Mouse (Mus musculus): Measurements from ENCODE around the gene Cic. TPM values are rescaled to one million over a fixed set of nuclear protein-coding genes. Genes with fewer than 3 reads are reported as not detected.

Cic gene
- polyA plus RNA-seq, 1 experiment from 2014 or later, result 48.8 TPM

- peak; percentile 20; the same call in 1 of the 2 replicates for ATAC-seq (ENCODE audit: low read depth)
- Histone ChIP-seq H3K4me2 (ENCODE audit: low read depth, low read length) (peak overlapping the region; percentile 66), H3K9me3 (ENCODE audit: control insufficient read depth, low read length) (no peaks in the 10 kb centered on the region), H3K4me1 (ENCODE audit: control insufficient read depth, insufficient read depth, low read length) (peaks cover 25% of the 10 kb centered on the region), H3K9ac (ENCODE audit: low read depth, low read length) (peak overlapping the region; percentile 97), H3K27me3 (replicated peaks; ENCODE audit: control insufficient read depth, insufficient read depth, low read length) (no peaks in the 10 kb centered on the region), H3K4me3 (ENCODE audit: low read depth, low read length) (peak overlapping the region; percentile 93), H3K36me3 (ENCODE audit: control insufficient read depth, insufficient read depth, low read length) (peaks cover 34% of the 10 kb centered on the region), H3K27ac (replicated peaks; ENCODE audit: low read depth, low read length) (peak overlapping the region; percentile 99)
- 2% methylated on average over 18 of the region's 18 CpGs for WGBS
- peak; percentile 67 for DNase-seq (ENCODE audit: low spot score)
These were observed 19.4 kb upstream of the Cic start for GRCm38 (mm10) chr7:25248018-25248647.

GRCm38 (mm10) chr7:25248846-25249313 lies 18.6 kb upstream of the Cic start:
- Histone ChIP-seq H3K27me3 (replicated peaks; ENCODE audit: control insufficient read depth, insufficient read depth, low read length) (no peaks in the 10 kb centered on the region), H3K4me1 (ENCODE audit: control insufficient read depth, insufficient read depth, low read length) (peaks cover 25% of the 10 kb centered on the region), H3K4me2 (ENCODE audit: low read depth, low read length) (peak overlapping the region; percentile 66), H3K27ac (replicated peaks; ENCODE audit: low read depth, low read length) (peak overlapping the region; percentile 99), H3K36me3 (ENCODE audit: control insufficient read depth, insufficient read depth, low read length) (peaks cover 26% of the 10 kb centered on the region), H3K9ac (ENCODE audit: low read depth, low read length) (peak overlapping the region; percentile 97), H3K4me3 (ENCODE audit: low read depth, low read length) (peak overlapping the region; percentile 93), H3K9me3 (ENCODE audit: control insufficient read depth, low read length) (no peaks in the 10 kb centered on the region)
- peak; percentile 13 for ATAC-seq (ENCODE audit: low read depth)
- under 1% methylated on average over 19 of the region's 25 CpGs for WGBS
- no peak for DNase-seq (ENCODE audit: low spot score)

GRCm38 (mm10) chr7:25249314-25250140 lies 18.0 kb upstream of the Cic start:
- ATAC-seq (ENCODE audit: low read depth) (peak; percentile 67), DNase-seq (ENCODE audit: low spot score) (peak; percentile 94)
- H3K4me2 ChIP-seq (ENCODE audit: low read depth, low read length), result peak overlapping the region; percentile 66
- peak overlapping the region; percentile 93 for H3K4me3 ChIP-seq (ENCODE audit: low read depth, low read length)
- peak overlapping the region; percentile 99 for H3K27ac ChIP-seq (replicated peaks; ENCODE audit: low read depth, low read length)
- 1% methylated on average over 35 of the region's 73 CpGs for WGBS
- H3K36me3 ChIP-seq (ENCODE audit: control insufficient read depth, insufficient read depth, low read length), result peaks cover 20% of the 10 kb centered on the region
- H3K9ac ChIP-seq (ENCODE audit: low read depth, low read length), result peak overlapping the region; percentile 97
- H3K9me3 ChIP-seq (ENCODE audit: control insufficient read depth, low read length), result no peaks in the 10 kb centered on the region
- no peaks in the 10 kb centered on the region for H3K27me3 ChIP-seq (replicated peaks; ENCODE audit: control insufficient read depth, insufficient read depth, low read length)
- peaks cover 25% of the 10 kb centered on the region for H3K4me1 ChIP-seq (ENCODE audit: control insufficient read depth, insufficient read depth, low read length)

- H3K27ac ChIP-seq (replicated peaks; ENCODE audit: low read depth, low read length), result peak within 1 kb of the TSS; percentile 99
- 1% methylated on average over 32 of the region's 81 CpGs for WGBS
- peak within 1 kb of the TSS; percentile 97 for H3K9ac ChIP-seq (ENCODE audit: low read depth, low read length)
- no peaks in the 10 kb centered on the region for H3K27me3 ChIP-seq (replicated peaks; ENCODE audit: control insufficient read depth, insufficient read depth, low read length)
- no peaks in the 10 kb centered on the region for H3K9me3 ChIP-seq (ENCODE audit: control insufficient read depth, low read length)
- peak within 1 kb of the TSS; percentile 66 for H3K4me2 ChIP-seq (ENCODE audit: low read depth, low read length)
- peaks cover 12% of the 10 kb centered on the region for H3K36me3 ChIP-seq (ENCODE audit: control insufficient read depth, insufficient read depth, low read length)
- DNase-seq (ENCODE audit: low spot score), result peak; percentile 95
- peak; percentile 81 for ATAC-seq (ENCODE audit: low read depth)
- peak within 1 kb of the TSS; percentile 93 for H3K4me3 ChIP-seq (ENCODE audit: low read depth, low read length)
- H3K4me1 ChIP-seq (ENCODE audit: control insufficient read depth, insufficient read depth, low read length), result peaks cover 25% of the 10 kb centered on the region
These were observed 17.1 kb upstream of the Cic start, which contains the start of gene Erf for GRCm38 (mm10) chr7:25250141-25250972. TSS of gene Erf (minus strand) at chr7:25250761.

GRCm38 (mm10) chr7:25251071-25251791 lies 16.3 kb upstream of the Cic start:
- under 1% methylated on average over 22 of the region's 22 CpGs for WGBS
- DNase-seq (ENCODE audit: low spot score), result peak; percentile 91

GRCm38 (mm10) chr7:25251822-25252221 lies 15.7 kb upstream of the Cic start:
- DNase-seq (ENCODE audit: low spot score) (no peak), ATAC-seq (ENCODE audit: low read depth) (no peak)
- Histone ChIP-seq H3K4me3 (ENCODE audit: low read depth, low read length) (peak overlapping the region; percentile 93), H3K36me3 (ENCODE audit: control insufficient read depth, insufficient read depth, low read length) (no peaks in the 10 kb centered on the region; the same call in 1 of the 2 replicates), H3K4me2 (ENCODE audit: low read depth, low read length) (peak overlapping the region; percentile 66), H3K4me1 (ENCODE audit: control insufficient read depth, insufficient read depth, low read length) (peaks cover 14% of the 10 kb centered on the region), H3K27ac (replicated peaks; ENCODE audit: low read depth, low read length) (peak overlapping the region; percentile 99), H3K9ac (ENCODE audit: low read depth, low read length) (peak overlapping the region; percentile 97), H3K9me3 (ENCODE audit: control insufficient read depth, low read length) (no peaks in the 10 kb centered on the region), H3K27me3 (replicated peaks; ENCODE audit: control insufficient read depth, insufficient read depth, low read length) (no peaks in the 10 kb centered on the region)
- 18% methylated on average over 8 of the region's 8 CpGs for WGBS

More at GRCm38 (mm10) chr7:25251071-25251791, 16.3 kb upstream of the Cic start:
- peak; percentile 13; the same call in 1 of the 2 replicates for ATAC-seq (ENCODE audit: low read depth)
- Histone ChIP-seq H3K9me3 (ENCODE audit: control insufficient read depth, low read length) (no peaks in the 10 kb centered on the region), H3K4me3 (ENCODE audit: low read depth, low read length) (peak overlapping the region; percentile 93), H3K9ac (ENCODE audit: low read depth, low read length) (peak overlapping the region; percentile 97), H3K36me3 (ENCODE audit: control insufficient read depth, insufficient read depth, low read length) (peaks cover 4% of the 10 kb centered on the region; the same call in 1 of the 2 replicates), H3K4me2 (ENCODE audit: low read depth, low read length) (peak overlapping the region; percentile 66), H3K27me3 (replicated peaks; ENCODE audit: control insufficient read depth, insufficient read depth, low read length) (no peaks in the 10 kb centered on the region), H3K27ac (replicated peaks; ENCODE audit: low read depth, low read length) (peak overlapping the region; percentile 99), H3K4me1 (ENCODE audit: control insufficient read depth, insufficient read depth, low read length) (peaks cover 20% of the 10 kb centered on the region)

- no peak for ATAC-seq (ENCODE audit: low read depth)
- no peak overlapping the region for H3K27ac ChIP-seq (replicated peaks; ENCODE audit: low read depth, low read length)
- WGBS, result 57% methylated on average over 1 of the region's 1 CpGs
These were observed 5.6 kb upstream of the Cic start for GRCm38 (mm10) chr7:25261896-25262295.

More at GRCm38 (mm10) chr7:25261896-25262295, 5.6 kb upstream of the Cic start:
- H3K4me3 ChIP-seq (ENCODE audit: low read depth, low read length), result no peak overlapping the region
- no peaks in the 10 kb centered on the region for H3K36me3 ChIP-seq (ENCODE audit: control insufficient read depth, insufficient read depth, low read length)
- H3K4me2 ChIP-seq (ENCODE audit: low read depth, low read length), result no peak overlapping the region
- DNase-seq (ENCODE audit: low spot score), result no peak
- no peaks in the 10 kb centered on the region for H3K27me3 ChIP-seq (replicated peaks; ENCODE audit: control insufficient read depth, insufficient read depth, low read length)
- no peak overlapping the region for H3K9ac ChIP-seq (ENCODE audit: low read depth, low read length)
- H3K9me3 ChIP-seq (ENCODE audit: control insufficient read depth, low read length), result no peaks in the 10 kb centered on the region
- H3K4me1 ChIP-seq (ENCODE audit: control insufficient read depth, insufficient read depth, low read length), result peaks cover 4% of the 10 kb centered on the region; the same call in 1 of the 2 replicates
